Mouse (Mus musculus) spleen, postnatal 36 days (tissue): Measurements from ENCODE around the gene Pik3r3.

ENCODE experiments used
- DNase-seq, 2 experiments: peaks; one replicate each; pipeline ENCODE4 v3.0.0; 2022; ENCODE audit warnings: low spot score in 2 of 2, mixed read lengths in 1 of 2

Gene Pik3r3

DNA sequence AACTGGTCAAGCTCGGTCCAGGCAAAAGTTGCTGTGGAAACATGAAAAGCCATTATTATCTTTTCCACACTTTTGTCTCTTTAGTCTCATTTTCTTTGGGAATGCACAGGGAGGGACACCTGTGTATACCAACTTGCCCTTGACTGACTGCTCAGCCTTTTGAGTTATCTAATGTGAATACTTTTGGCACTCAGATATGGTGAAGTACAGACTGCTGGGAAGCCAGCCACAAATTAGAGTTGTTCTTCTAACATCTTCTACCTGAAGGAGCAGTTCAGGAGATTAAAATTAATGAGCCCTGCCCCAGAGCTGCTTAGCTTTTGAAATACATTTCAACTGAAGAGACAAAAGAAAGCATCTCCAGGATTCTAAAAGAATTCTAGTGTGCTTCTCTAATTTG, 2.4 kb upstream of the Pik3r3 start:
- DNase-seq: no peak

DNA sequence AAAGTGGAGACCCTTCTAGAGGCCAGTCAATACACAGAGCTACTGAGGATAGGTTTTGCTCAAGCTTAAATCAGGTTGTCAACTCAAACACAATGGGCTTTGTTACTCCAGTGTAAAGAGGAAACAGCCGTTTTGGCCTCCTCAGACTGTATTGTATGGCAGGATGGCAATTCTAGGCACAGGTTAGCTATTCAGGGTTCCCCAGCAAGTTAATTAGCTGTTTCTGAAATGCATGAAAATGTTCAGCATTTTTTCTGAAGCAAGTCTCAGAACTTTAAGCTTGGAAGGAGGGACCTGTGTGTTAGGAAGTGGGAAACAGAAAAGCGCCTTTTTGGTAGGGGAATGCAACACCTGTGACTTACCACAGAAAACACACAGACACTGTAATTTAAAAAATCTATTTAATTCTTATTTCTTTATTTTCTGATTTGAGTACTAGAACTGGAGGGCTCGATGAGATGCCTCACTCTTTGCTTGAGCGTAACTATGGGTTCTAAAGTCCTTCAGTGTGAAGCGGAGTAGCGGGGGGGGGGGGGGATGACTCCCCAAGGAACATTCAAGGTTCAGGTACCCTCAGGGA, 1.3 kb upstream of the Pik3r3 start:
- no peak for DNase-seq

DNA sequence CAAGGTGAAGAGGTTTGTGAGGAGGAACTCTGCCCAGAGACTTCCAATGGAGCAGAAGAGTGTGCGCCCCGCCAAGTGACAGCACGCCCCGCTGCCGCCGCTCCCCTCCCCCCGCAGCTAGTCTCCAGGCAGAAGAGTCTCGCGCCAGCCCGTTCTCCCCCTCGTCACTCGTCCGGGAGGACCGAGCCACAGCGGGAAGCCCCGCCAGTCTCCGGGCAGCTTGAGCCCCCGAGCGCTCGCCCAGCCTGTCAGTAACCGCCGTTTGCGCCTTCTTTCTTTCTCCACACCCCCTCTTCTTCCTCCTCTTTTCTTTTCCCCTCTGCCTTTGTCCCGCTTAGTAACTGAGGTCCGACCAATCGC, 658 bp upstream of the Pik3r3 start:
- DNase-seq: no peak

DNA sequence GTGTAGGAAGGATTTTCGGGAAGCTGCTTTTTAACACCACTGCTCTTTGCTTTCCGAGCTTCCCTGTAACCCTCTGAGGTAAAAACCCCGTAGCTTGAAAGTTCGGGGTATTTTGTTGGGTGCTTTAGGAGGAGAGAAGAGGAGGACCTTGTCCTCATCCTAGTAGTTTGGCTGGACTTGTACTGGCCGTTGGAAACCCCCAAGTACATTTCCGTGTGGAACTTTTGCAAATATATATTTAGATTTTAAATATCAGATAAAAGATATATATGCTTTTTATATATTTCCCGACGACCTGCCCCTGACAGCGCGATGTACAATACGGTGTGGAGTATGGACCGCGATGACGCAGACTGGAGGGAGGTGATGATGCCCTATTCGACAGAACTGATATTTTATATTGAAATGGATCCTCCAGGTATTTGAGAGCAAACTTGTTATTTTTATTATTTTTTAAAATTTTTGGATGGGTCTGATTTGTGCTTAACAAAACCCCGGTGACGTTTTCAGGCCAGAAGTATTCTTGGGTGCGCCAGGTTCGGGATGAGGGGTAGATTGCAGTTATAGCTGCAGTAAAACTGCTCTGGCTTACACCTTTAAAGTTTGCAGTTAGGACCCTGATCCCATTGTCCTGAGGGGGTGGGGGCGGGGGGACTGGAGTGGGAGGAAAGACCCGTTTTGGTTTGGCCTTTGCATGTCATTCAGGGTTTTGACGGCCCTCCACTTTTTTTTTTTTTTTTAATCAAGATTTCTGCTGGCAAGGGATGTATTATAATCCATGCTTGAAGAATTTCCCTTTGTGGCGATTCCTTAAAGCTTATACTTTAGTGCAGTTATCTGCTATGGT, 801 bp downstream of the Pik3r3 start:
- peak in 1 of 2 experiments; percentile 12 for DNase-seq

DNA sequence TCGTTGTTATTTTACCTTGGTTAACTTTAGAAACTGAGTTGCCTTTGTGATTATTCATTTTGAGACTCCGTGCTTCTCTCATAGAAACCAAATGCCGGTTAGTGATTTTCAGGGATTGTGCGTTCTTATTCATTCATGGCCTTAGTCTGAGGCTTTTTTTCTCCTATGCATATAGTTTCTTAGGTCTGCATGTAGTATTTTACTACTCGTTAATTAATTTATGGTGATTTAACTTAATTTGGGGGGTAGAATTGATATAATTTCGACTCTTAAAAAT, 1.4 kb downstream of the Pik3r3 start:
- no peak for DNase-seq

DNA sequence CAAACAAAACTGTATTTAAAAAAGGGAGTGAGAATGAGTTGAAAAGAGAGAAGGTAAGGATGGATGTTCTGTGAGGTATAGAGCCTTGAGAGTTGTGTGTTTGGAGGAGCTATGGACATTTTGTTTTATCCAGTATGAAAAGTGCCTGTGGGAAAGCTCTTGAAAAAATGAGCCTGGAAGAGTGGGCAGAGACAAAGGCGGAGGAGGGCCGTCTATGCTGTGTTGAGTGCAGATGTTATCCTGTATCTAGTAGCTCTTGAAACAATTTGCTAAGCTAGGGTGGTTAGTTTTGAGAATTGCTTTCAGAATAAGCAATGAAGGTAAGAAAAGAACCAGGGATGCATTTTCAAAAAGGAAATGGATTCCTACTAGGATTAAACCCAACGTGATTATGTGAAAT, 22.0 kb downstream of the Pik3r3 start:
- no peak for DNase-seq

DNA sequence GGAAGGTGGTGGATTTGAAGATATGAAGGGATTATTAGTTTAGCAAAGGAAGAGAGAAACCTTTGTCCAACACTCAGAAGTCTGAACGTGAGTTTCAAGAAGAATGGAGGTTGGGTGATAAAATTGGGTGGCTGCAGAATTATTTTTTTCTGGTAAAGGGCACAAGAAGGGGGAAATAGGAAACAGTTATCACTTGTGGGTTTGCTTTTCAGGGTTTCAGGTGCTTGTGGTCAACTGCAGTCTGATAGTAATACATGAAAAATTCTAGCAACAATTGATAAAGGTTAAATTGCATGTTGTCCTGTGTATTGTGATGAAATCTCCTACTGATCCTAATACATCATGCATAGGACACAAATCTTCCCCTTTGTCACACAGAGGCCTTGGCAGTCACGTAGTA, 22.8 kb downstream of the Pik3r3 start:
- DNase-seq: no peak

DNA sequence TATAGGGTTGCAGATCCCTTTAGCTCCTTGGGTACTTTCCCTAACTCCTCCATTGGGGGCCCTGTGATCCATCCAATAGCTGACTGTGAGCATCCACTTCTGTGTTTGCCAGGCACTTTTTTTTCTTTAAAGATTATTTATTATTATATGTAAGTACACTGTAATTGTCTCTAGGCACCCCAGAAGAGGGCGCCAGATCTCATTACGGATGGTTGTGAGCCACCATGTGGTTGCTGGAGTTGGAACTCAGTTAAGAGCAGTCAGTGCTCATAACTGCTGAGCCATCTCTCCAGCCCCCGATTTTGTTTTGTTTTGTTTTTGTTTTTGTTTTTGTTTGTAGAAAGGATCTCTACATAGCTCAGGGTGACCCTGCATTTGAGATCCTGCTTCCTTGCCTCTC, 24.5 kb downstream of the Pik3r3 start:
- peak; percentile 22 to 41 for DNase-seq

DNA sequence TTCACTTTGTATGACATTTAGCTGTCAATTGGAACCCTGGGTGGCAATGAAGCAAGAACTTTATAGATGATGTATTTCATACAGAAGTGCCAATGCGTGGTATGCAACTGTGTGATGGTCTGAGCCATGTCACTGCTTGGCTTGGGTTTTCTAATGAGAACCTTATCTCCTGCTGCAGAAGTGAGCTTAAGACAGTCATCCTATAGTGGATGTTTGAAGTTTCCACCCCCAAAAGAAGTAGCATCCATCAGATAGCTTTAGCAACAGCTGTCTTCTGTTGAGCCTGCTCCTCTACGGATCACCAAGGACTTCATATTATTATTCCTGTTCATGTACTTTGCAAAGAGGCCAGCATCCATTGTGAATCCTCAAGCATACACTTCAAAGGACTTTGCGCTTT, 28.6 kb downstream of the Pik3r3 start:
- DNase-seq: no peak

DNA sequence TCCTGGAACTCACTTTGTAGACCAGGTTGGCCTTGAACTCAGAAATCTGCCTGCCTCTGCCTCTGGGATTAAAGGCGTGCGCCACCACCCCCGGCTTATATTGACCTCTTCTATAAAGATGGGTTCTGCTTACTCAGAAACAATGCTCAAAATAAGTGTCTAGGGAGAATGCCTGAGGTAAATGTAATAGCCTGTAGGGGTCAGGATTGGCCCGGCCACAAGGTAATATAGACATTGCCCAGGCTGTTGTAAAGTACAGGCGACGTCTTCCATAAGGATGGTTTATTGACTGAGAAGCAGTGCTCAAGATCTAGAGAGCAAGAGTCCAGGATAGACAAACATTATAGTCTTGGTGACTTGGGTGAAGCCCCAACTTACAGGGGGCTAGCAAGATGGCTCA, 46.8 kb downstream of the Pik3r3 start:
- DNase-seq: no peak

DNA sequence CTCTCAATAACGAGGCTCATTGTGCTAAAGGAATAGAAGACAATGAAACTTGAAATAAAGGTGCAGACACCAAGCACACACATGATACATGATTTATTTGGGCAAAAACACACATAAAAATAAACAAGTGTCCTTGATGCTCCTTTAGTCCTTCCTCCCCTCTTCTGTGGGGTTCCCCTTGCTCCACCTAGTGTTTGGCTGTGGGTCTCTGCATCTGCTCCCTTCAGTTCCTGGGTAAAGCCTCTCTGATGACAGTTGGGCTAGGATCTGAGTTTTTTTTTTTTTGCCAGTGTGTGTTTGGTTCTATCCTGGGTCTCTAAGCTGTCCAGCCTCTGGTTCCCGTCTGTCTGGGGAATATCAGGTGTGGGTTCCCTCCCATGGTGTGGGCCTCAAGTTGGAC, 60.8 kb downstream of the Pik3r3 start:
- no peak for DNase-seq

DNA sequence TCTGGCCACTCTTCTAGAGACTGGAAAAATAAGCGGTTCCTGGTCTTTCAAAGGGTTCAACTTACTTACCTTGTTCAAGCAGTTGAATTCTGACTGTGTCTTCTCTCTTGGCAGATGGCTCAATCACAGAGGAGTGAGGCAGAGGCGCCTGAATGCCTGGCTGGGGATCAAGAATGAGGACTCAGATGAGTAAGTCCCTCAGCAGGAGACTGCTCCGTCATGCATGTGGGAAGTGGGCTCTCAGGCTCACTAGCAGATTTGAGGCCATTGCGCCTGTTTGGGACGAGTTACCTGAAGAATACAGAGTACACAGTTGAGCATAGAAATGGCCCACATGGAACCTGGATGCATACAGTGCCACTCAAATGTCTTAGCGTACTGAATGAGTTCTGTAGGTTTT, 70.1 kb downstream of the Pik3r3 start:
- DNase-seq: no peak

DNA sequence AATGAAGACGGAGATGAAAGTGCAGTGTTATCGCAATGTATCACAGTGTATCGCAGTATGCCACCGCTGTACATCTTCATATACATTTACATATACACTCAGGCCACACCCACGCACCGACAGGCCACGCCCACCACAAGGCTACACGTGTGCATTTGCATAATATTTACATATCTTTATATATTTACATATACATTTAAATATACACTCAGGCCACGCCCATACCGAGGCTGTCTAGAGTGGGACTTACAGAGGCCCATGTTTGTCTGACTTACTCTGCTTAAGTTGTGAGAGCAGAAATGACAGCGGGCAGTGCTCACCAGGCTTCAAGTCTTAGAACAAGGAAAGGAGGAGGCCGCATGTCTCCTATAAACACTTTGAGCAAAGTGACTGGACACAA, 71.9 kb downstream of the Pik3r3 start:
- no peak for DNase-seq

DNA sequence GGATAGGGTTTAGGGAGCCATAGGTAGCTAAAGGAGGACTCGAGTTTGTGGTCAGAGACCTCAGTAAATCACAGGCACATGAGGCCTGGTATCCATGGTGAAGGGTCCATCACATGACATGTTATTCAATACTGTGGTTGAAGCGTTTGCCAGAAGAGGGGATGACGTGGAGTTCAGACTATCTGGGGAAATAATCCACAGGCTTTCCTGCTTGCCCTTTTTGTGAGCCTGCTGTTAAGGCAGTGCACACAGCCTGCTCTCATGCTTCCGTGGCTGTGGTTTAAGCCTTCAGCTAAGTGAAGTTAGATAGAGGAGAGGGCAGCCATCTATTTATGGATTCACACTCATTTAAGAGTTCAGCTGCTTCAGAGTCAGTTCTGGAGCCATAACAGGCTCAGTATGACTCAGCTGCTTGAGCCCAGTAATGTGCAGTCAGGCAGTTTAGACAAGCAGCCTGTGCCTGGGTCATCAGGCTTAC, 79.5 kb downstream of the Pik3r3 start:
- DNase-seq: no peak

DNA sequence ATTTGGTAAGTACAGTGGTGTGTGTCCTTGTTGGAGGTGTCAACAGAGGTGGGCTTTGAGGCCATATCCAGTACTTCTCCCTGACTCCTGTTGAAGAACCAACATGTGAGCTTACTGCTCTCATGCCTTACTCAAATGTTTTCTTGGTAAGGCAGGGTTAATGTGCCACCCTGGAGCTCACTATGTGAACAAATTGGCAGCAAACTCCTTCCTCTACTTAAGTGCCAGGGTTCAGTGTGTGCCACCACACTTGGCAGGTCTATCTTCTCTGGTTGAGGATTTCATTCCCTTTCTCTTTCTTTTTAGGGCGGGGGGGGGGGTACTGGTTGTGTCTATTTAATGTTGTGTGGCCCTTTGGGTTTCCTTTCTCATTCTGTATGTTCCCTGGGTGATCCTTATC, 83.1 kb downstream of the Pik3r3 start:
- DNase-seq: no peak

DNA sequence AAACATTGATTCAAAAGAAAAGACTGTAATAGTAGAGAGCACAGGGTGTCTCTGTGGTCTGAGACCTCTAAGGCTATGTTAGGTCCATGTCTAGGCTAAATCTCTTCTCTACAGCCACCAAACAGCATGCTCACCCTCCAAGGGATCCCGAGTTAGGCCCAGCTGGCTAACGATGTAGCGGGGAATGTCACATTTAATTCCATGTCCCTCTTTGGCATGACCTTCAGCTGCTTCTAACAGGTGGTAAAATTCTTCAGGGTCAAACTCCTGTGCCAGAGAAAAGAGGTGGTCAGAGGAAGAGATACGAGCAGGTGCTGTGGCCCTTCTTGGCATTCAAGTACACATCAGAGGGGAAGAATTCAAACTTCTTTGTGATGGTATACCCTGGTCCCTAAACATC, 96.2 kb downstream of the Pik3r3 start:
- no peak for DNase-seq

DNA sequence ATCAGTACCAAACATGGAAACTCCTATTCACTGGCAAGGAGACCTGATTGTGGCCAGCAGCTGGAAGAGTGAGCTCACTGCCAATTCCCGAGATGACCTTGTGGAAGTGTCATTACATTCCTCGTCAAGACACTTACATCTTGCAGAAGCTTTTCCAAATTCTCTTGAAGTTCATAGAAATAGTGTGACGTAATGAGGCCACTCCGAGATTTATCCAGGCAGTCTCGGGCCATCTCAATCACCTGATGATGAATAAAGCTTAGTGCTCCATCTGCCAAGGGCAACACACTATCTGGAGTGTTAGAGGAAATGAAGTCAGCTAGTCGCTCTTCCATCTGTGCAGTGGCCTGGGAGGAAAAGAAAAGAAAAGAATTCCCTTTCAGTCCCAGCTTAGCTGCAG, 100.7 kb downstream of the Pik3r3 start:
- DNase-seq: no peak

DNA sequence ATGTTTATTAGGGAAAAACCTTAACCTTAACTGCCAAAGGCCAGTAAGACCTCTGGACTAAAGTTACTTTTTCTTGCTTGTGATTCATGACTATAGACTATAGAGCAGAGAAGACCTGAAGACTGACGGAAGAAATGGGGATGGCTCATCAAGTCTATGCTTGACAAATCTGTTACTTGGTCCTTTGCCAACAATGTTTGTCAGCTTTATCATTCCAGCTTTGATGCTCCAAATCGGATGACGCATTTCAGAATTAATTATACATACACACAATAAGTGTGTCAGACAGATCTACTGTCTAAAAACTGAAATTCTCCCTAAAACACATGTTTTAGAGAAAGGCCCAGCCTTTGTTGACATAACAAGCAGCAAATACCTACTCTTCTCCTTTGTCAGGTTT, 107.8 kb downstream of the Pik3r3 start:
- no peak for DNase-seq

DNA sequence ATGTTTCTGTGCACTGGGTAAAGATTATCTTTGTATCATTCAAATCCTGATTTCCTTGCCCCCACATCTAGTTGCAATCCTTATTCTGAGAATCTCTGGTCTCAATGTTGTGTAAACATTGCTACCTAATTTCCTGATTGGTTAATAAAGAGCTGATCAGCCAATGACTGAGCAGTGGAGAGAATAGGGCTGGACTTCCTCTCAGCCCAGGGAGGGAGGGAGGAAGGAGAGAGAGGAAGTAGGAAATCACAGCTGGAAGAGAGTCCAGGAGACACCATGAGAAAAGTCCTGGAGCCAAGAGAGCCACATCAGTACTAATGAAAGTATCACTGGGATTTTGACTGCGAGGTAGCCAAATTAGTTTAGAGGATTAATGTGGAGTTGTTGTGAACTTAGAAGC, 114.9 kb downstream of the Pik3r3 start:
- DNase-seq: no peak

DNA sequence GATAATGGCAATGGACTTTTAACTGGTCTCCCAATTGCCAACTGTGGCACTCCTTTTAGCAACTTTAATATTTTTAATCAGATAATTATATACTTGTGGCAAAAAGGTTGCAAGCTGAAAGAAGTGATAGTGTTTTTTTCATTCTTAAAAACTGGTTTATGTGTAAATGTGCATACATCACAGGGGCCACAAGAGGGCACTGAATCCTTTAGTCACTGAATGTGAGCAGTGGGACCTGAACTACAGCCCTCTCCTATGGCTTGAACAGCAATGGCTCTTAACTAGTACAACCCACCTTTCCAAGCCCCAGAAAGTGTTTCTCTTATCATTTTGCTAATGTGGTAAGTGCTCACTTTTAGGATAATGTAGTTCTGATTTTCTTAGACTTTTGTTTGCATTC, 120.7 kb downstream of the Pik3r3 start:
- DNase-seq: peak; percentile 12 to 26

DNA sequence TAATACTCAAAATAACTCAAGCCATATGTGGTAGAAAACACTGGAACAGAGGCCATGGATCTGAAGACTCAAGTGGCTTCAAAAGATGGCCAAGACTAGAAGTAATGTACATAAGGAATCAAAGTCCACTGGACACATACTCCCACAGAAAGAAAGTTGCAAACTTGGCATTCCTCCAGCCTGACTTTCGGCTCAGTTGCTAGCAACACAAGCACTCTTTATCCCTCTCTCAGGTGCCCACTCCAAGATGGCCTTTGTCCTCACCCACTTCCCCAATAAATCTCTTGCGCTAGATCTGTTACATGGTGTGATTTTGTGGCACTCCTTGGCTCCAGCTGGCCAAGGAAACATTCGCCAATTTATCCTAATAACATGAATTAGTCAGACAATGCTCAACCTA, 131.1 kb downstream of the Pik3r3 start:
- no peak for DNase-seq
